Mouse (Mus musculus) spleen, adult 18-20 months (tissue): ENCODE results near the gene Npw.

Source experiments
- DNase-seq, 2 experiments: peaks; one replicate each; pipeline ENCODE4 v3.0.0; 2022; ENCODE audit warnings: mixed read lengths in 2 of 2

Gene Npw

DNA sequence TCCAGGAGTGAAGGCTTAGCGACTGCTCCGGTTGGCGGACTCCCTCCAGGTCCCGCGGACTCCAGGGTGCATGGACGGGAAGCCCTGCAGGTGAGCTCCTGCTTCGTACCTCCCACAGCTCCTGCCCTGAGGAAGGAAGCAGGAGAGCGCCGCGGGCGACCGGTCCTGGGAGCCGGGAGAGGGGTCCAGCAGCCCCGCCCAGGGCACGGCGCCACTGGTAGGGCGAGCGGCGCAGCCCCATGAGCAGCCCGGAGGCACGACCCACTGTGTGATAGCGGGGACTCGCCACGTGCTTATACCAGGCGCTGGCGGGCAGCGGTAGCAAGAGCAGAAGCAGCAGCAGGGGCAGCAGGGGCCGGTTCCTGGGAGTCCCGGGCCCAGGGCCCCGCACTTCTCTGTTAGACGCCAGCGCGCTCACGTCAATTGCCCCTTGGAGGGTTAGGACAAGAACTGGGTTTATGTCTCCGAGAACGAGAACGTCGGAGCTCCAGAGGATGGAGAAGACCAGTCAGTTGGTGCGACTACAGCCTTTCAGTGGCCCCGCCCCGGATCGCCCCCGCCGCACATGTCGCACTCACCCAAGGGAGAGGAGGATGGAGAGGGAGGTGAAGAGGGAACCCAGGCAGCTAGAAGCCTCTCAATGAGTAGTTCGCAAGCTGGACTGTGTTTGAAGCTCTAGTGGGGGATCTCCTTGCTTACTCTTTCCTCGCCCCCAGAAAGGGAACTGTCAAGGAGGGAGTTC lies at the start of gene Npw:
Gene Npw, minus strand, starts transcription at position 441 of the 742 bp plus-strand sequence.
- DNase-seq: no peak

DNA sequence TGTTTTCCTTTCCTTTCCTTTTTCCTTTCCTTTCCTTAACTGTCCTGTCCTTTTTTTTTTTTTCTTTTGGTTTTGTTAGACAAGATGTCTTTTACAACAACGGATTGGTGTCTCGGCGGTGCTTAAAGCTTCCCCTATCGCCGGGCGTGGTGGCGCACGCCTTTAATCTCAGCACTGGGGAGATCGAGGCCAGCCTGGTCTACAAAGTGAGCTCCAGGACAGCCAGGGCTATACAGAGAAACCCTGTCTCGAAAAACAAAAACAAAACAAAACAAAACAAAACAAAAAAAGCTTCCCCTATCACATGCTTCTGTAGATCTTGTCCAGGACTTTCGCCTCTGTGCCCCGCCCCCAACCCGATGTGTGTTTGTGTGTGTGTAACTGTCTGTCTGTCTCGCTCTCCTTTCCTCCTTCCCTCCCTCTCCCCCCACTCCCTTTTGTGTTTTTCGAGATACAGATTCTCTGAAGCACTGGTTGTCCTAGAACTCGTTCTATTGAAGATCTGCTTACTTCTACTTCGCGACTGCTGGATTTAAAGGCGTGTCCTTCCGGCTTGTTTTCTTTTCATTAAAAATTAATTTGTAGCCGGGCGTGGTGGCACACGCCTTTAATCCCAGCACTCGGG lies 49.7 kb upstream of the Npw start:
- DNase-seq: no peak

DNA sequence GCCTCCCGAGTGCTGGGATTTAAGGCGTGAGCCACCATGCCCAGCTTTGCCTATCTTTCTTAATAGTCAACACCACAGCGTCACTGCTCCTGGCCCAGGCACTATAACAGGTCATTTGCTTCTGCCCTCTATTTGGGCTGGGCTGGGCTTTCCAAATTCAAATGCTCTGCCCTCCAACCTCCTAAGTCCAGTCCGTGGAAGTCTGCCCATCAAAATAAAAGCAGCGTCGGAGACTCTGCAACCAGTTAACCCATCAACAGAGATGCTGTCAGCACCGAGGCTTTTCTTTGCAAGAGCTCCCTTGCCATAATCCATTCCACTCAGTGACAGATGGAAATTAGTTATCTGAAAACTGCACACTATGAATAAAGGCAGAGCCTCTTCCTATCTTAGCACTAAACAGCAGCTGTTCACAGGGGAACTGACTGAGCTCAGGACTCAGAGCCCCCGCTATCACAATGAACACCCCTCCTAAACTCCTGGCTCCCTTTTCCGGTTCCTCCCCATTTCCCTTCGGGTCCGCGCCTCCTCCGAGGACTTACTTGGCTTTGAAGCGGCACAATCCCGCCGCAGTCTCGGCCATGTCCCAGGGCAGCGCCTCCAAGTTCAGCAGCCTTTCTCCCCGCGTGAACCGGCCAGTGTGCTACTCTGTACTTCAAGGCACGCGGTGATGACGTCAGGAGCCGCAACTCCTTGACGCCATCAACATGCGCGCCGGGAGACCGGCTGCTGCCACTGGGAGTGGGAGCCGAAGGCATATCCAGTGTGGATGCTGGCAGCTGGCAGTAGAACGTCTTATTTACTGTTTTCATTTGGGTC lies 48.9 kb upstream of the Npw start, which contains the start of gene Tbl3:
Gene Tbl3, minus strand, starts transcription at position 679 of the 819 bp plus-strand sequence.
- peak; percentile 79 to 91 for DNase-seq

DNA sequence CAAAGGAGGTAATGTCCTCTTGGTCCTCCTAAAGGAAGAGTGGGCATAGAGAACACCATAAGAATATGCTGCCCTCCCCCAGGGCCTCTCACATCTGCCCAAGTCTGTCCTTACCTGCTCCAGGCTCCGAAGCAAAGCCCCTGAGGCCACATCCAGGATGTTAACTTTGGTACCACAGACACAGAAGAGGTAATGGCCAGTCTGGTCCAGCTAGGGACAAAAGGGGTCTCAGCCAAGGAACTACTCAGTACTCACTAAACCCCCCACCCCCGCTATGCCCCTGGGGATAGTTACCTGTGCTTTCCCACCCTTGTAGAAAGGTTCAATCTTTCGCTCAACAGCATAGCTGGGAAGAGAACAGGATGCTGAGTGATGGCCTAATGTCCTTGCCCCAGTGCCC lies 47.6 kb upstream of the Npw start:
- DNase-seq: no peak

DNA sequence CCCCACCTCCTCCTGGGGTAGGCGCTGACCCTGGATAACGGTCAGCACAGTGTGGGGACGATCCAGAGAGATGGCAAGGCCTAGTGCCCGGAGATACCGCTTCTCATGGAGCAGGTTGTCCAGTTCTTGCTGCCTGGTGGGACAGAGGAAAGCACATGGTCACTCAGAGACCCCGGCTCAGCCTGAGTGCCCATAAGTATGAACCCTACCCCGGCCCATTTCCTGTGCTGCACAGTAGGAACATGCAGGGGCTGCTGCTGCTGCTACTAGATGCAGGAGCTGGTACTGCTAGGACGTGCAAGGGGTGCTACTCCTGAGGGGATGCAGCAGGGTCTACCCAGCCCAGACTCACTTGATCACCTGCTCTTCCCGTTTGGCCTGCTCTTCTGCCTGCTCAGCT lies 43.0 kb upstream of the Npw start:
- no peak for DNase-seq

DNA sequence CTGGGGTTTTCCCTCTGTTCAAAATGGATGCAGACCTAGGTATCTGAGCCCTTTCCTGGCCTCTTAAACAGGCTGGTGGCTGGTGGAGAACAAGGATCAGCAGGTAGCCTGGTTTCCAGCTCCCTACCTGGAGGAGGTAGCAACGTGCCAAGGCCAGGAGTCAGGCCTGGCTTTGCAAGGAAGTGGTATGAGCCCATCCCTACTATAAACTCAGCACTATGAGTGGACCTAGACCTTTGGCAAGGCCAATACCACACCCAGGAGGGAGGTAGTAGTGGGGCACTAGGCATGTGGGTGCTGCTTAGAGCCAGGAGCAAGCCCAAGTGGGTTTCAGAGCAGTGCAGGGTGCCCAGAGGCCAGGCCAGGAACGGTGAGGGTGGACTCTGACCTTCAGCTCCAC lies 41.2 kb upstream of the Npw start:
- no peak for DNase-seq

DNA sequence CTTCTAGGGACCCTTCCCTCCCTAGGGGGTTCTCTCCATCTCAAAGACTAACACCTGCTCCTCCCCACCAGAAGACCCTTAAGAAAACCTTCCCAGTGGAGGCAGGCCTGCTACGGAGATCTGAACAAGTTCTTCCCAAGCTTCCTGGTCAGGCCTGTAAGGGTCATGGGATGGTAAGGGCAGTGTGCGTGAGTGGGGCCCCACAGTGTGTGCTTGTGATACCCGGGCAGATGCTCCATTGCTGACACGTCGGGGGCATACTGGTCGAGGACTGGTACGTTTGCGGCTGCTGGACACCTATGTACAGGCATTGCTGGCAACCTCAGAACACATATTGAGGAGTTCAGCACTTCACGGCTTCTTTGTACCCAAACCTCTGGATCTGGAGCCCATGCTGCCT lies 40.5 kb upstream of the Npw start:
- no peak for DNase-seq

DNA sequence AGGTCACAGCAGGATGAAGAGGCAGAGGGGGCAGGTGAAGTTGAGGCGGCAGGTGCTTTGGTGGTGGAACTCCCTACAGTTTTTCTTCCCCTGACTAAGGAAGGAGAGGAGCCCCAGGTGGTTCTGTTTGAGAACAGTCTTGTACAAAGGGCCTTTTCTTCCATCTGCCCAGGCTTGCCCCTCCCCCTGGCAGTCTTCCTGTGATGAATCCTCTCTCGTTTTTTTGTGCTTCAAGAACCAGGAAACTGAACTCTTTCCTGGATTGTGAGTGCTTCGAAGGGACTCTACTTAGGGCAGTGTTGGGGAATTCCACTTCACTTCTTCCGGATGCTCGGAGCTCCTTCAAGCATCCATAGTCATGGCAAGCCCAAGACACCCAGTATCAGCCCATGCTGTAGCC lies 39.7 kb upstream of the Npw start:
- DNase-seq: no peak

DNA sequence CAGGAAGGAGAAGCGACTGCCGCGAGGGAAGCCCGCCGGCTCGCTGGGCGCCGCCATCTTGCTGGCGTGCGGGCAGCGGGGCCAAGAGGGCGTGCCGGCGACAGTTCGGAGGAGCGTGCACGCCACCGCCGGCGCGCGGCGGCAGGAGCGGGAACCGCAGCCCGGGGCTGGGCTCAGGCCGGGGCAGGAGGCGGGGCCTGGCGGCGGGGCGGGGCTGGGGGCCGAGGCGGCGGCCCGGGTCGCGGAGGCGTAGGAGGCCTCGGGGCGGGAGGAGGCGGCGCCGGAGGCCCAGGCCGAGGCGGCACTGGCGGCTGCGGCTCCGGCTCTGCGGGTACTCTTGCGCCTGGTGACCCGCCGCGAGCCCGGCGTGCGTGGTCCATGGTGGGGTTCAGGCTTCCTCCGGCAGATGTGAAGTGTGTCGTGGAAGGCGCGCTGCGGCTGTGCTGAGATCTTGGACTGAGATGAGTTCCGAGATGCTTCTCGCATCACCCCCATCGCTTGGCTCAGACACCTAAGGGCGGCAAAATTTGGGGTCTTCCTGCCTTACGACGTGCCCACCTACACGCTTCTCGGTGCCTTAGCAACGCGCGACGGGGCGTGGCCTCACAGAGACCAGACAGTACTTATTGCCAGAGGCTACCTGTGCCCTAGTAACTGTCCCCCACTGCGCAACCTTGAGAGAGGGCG lies 37.9 kb upstream of the Npw start, which contains the start of the genes Gfer and Noxo1:
Gene Gfer, minus strand, starts transcription at position 146 of the 687 bp plus-strand sequence.
Gene Noxo1, plus strand, starts transcription at position 224 of the 687 bp plus-strand sequence.
- peak; percentile 81 to 85 for DNase-seq

DNA sequence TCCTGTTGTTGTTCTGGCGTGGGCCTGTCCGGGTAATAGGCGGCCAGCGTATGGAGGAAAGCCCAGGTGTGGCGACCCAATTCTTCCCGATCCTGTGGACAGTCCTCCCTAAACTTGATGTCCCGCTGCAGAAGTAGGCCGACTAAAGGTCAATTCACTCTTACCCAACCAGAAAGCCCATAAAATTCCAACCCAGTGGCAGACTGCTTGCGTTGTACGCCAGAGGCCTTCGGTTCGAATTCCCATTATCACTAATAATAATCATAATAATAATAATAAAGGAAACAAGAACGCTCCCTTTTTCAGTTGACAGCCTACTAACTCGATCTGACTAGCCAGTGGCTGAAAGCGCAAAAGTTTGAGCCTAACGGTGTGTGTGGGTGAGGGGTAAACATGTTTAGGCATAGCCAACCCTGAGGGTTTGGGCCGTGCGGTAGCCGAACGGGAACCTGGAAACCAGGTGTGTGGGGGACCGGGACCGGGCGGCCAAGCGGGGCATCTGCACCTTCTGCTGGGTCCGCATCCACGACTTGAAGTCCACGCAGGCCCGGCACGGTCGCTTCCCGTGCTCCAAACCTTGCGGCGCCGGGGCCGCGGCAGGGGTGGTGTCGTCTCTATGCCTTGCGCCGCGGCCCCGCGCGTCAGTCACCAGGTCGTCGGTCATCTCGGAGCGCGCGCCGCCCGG lies 37.2 kb upstream of the Npw start:
- DNase-seq: no peak

DNA sequence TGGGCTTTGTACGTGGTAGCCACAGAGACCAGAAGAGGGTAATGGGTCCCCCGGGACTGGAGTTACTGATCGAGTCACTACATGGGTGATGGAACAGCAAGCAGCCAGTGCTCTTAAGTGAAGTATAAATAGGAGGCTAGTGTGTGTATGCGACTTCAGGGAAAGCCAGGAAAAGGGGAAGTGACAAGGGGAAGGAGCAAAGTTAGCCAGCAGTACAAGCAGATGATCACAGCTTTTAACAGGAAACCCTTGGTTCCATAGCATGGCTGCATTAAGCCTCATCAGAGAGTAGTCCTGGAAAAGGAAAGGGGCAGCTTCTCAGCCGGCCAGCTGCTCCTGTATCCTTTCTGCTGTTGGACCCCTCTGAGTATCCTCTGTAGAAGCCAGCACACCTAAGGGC lies 34.1 kb upstream of the Npw start:
- no peak for DNase-seq

DNA sequence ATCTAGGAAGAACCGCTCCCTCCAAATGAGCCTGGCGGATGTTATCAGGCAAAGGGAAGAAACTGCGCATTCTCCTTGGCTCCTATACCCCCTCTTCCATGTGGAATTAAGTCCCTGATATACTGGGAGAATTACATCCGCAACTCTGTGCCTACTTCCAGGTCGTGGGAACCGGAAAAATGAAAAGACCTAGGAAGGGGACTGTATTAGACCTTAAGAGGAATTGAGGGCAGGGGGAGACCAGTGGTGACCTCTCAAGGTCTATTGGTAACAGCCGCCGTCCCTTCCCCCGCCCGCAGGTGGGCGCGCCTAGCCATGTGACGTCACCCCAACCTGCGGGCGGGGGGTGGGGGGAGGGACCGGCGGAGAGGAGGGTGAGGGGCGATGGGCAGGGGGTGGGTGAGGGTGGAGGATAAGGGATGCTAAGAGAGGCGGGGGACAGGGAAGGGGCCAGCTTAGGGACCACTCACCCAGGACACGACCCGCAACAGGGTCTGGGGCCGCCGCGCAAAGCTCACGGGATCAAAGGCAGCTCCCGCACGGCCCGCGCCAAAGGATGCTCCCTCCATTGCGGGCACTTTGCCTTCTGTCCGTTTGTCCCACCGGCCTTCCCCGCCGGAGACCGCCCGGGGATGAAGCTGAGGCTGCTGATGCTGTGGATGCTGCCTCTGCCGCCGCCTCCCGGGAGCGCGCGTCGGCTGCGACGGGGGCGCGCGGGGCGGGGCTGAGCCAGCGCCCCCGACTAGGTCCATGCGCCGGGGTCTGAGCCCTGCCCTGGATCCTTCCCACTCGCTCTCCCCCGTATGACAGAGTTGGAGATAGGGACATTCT lies 31.2 kb upstream of the Npw start, which contains the start of gene Syngr3:
Gene Syngr3, minus strand, starts transcription at position 705 of the 831 bp plus-strand sequence.
- no peak for DNase-seq

DNA sequence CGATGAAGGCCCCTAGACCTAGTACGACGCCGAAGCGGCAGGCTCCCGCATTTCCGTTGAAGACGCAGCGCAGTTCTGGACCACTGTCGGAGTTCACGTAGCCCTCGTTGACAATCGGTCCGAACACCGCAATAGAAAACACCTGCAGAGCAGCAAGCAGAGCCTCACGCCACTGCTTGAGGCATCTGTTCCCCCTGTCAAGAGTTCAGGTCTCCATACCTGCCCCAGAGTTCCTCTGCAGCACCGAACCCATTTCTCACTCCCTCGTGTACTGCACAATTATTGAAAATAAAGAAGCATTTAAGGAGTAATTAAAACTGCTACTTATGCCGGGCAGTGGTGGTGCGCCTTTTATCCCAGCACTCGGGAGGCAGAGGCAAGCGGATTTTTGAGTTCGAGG lies 29.3 kb upstream of the Npw start:
- DNase-seq: no peak

DNA sequence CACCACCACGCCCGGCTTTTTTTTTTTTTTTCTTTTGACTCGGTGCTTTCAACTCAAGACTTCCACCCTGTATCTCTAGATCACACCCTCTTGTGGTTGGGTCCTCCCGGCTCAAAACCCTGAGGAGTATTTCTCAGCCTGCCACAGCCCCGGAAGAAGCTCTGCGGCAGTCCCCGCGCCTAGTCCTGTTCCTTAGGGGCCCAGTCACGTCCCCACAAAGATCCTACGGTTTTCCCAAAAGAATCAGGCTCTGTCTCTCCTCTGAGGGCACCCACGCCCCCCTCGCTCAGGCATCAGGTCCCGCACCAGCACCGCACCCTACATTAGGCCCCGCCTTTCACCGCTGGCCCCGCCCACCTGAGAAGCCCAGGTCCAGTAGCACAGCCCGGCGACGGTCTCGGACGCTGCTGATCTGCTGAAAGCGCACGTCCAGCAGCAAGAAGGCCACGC lies 28.9 kb upstream of the Npw start:
- DNase-seq: peak; percentile 43 to 65

DNA sequence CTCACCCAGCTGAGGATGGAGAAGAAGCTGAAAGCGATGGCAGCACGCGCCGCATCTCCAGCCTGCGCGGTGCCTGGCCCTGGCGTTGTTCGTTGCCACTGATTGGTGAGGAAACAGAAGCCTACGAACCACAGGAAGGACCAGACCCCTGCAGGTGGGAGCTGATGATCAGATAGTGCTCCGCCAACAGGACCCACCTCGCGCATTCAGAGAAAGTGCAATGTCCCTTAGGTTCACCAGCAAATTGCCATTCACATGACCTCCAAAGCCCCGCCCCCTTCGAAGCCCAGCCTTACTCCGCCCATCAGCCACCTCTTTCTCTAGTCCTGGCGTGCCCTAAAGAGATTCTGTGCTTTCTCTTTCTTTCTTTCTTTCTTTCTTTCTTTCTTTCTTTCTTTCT lies 28.3 kb upstream of the Npw start:
- DNase-seq: peak in 1 of 2 experiments; percentile 47

DNA sequence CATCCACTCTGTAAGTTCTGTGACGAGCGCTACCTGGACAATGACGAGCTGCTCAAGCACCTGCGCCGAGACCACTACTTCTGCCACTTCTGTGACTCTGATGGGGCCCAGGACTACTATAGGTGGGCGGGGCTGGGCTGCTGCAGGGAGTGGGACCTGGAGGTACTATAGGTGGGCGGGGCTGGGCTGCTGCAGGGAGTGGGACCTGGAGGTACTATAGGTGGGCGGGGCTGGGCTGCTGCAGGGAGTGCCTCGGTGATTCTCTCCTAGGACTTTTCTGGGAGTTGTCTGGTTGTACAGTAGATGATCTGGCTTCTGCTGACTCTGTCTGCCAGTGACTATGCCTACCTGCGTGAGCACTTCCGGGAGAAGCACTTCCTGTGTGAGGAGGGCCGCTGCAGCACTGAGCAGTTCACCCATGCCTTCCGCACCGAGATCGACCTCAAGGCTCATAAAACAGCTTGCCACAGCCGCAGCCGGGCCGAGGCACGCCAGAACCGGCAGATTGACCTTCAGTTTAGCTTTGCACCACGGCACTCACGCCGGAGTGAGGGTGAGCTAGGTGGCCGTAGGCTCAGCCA lies 19.3 kb upstream of the Npw start:
- DNase-seq: no peak

DNA sequence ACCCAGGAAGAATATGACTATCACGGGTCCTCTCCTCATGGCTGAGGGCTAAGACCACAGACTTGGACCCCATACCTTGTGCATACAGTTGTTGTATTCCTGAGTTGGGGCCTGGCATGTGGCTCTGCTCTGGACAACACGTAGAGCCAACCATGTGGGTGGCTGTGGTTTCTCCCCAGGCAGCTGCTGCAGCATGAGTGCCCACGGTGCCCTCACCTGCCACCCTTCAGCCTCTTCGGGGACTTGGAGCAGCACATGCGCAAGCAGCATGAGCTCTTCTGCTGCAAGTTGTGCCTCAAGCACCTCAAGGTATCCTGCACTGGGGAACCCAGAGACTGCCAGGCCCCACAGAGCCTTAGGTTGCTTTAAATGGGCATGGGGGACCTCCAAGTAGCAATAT lies 18.6 kb upstream of the Npw start:
- no peak for DNase-seq

DNA sequence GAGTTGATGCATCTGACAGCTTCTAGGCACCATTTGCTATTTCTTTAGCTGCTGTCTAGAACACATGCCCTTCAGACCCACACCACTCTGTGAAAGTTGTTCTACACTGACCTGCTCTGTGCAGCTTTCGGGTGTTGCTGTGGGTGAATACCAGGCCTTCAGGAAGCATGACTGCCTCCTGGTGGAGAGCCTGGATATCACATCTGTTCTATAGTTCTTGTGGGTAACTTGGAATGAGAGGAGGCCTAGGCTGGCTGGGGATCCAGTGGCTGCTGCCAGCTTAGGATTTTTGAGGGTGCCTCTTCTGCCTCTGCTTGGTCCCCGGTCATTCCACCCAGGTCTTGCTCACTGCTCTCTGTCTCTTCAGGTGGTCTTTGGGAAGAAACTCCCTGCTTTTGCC lies 17.9 kb upstream of the Npw start:
- peak in 1 of 2 experiments; percentile 70 for DNase-seq

DNA sequence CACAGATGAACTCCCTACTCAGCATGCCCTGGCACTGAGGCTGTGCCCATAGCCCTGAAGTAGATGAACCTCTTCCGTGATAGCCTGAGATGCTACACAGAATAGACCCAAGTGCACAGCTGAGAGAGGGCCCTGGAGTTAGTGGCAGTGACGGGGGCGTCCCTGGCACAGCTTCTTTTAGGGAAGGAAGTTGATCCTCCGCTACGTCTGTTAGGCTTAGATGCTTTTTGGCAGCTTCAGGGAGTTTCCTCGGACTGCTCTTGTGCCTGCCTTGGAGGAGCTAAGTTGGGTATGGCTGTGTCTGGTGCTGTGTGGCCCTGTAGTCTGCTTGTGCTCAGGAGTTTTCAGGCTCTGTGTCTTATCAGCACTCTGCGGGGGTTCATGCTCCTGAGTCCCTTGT lies 16.0 kb upstream of the Npw start:
- no peak for DNase-seq

DNA sequence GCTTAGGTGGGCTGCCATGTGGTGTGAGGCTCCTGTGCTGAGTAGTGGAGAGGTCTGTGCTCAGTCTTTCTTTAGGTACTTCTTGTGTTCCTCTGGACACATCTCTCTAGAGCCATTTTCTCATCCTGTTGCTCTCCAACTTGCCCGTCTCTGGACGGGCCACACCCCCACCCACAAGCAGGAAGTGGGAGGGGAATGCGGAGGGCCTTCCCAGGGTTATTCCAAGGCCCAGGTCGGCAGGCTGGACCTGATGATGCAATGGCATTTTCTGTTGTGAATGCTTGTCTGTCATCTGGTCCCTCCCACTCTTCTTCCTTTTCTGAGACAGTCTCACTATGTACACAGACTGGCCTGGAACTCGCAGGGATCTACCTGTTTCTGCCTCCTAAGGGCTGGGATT lies 13.9 kb upstream of the Npw start:
- no peak for DNase-seq

DNA sequence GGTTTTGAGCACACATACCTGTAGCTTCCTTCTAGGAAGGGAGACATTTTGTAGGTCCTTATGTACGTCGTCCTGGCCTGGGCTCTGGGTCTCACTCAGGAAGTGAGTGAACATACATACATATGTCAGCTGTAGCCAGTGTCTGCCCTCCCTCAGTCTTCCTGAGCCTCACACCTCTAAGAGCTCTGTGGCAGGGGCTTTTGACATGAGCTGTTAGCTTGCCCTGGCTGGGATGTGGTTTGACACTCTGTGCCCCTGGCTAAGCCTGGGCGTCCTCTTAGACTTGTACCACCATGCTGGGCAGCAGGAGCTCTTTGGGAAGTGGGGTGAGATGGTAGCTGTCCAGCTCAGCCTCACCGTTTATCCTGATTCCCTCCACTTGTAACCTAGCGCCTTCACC lies 13.1 kb upstream of the Npw start:
- no peak for DNase-seq
